Mouse (Mus musculus): ENCODE measurements around the gene Actl7b.

The Actl7b gene

GRCm38 (mm10) chr4:56741041-56741493, at the start of gene Actl7b:
Gene Actl7b (minus strand): TSS chr4:56741443.
- DNase-seq (ENCODE audit: low spot score in 2 of 2), result no peak

GRCm38 (mm10) chr4:56771065-56771464, 29.8 kb upstream of the Actl7b start:
- no peak for DNase-seq (ENCODE audit: low spot score in 2 of 2)

- no peak for DNase-seq (ENCODE audit: low spot score in 2 of 2)
Observed at GRCm38 (mm10) chr4:56768913-56769312, 27.7 kb upstream of the Actl7b start.

DNA sequence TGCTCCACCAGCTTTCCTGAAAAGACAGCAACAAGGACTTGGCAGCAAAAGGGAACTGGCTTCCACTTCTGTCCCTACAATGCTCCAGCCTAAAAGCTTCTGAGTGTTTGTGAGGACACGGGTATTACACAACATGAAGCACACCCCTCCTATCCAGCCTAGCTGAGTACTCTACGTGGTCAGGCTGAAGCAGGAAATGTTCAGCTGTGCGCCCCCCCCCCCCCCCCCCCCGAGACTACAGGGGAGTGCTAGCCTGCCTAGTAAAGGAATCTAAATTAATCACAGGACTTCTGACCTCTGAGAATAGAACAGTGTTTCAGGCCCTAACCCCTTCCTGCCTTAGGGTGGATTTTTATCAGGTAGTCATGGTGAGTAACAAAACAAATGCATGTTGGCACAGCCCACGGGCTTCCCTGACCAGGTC, 26.6 kb upstream of the Actl7b start:
- DNase-seq (ENCODE audit: low spot score in 2 of 2), result no peak

DNA sequence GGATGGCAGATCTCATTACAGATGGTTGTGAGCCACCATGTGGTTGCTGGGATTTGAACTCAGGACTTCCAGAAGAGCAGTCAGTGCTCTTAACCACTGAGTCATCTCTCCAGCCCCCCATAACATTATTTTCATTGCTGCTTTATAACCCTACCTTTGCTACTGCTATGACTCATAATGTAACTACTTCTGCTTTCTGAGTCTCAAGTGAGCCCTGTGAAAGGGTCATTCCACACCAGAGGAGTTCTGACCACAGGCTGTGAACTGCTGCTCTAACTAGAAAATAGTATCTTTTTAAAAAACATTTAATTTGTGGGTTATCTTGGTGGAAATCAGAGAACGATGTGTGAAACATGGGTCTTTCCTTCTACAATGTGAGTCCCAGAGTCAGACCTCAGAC, 16.4 kb upstream of the Actl7b start:
- DNase-seq (ENCODE audit: low spot score in 2 of 2), result no peak

DNA sequence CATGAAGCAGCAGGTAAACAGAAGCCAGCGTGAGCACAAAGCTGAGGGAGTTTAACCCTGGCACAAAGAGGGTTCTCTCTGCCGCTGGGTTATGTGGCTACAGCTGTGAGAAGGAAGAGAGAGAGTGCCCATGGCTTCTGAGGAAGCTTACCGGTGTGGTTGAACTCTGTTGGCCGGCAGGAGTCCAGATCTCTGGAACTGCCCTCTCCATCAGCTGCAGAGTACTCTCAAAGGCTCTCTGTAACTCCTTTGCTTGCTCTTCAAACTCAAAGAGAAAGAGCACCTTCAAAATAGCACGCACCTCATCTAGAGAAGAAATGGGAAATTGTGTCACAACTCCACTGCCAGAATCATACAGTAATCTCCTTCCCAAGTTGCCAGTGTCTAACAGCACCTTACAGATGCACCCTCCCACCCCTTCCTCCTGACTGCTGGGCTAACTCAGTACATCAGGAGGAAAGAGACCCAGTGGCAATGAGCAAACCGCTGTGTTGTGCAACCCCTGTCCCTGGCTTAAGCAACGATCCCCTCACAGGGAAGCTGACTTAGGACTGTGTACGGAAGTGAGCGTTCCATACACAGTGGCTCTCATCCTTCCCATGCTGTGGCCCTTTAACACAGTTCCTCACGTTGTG, 15.8 kb upstream of the Actl7b start:
- DNase-seq (ENCODE audit: low spot score in 2 of 2), result no peak

DNA sequence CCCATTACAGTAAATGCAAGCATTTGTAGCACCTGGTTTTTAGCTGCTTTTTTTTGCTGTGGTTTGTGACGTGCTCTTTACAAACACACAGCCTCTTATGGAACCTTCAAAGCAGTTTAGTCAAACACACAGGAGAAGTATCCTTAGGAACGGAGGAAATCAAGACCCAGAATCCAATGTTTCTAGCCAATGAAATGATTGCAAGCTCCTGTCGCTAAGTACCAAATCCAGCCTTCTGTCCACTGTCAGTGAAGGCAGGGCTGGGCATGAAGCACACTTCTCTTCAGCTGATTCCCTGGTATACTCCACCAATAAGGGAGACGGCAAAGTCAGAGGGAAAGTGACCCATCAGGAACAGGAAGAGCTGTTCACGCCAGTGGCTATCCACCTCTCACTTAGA, 14.8 kb upstream of the Actl7b start:
- no peak for DNase-seq (ENCODE audit: low spot score in 2 of 2)

- DNase-seq (ENCODE audit: low spot score in 2 of 2), result no peak
Observed at GRCm38 (mm10) chr4:56747456-56747855, 6.2 kb upstream of the Actl7b start.

DNA sequence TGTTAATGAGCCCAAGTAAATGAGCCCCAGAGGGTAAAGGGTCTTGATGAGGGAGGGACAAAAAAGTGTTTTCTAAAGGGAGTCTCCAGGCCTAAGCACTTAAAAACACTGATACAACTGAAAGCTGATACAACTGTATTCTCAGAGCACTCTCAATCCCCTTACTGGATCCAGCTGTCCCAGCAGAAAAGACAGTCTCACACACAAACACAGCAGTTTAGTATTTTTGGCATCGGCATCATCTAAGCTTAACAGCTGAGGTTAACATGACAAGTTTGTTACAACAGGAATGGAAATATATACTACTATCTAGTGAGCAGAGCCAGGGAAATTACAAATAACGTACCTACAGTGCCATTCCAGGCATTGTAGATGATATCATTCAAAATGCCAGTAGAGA, 5.1 kb upstream of the Actl7b start:
- no peak for DNase-seq (ENCODE audit: low spot score in 2 of 2)

GRCm38 (mm10) chr4:56743363-56744195, 2.3 kb upstream of the Actl7b start, which contains the start of gene Actl7a:
Gene Actl7a (plus strand): TSS chr4:56743413.
- DNase-seq (ENCODE audit: low spot score in 2 of 2), result no peak

DNA sequence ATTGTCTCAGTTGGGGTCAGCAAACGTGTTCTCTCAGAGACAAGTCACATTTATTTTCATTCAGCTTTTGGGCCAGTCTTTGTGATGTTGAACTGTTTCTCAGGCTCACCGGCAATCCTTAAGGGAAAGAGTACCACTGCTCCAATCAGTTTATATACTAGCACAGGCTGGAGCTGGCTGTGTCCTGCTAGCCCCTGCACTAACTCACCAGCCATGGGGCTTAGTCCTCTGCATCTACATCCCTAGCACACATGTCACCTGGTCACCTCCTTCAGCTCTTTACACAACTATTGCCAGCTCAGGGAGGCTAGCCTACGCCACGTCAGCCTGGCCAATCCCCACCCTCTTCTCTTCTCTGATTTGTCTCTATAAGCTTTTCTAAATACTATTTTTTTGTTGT, 1.5 kb upstream of the Actl7b start:
- DNase-seq (ENCODE audit: low spot score in 2 of 2), result no peak

DNA sequence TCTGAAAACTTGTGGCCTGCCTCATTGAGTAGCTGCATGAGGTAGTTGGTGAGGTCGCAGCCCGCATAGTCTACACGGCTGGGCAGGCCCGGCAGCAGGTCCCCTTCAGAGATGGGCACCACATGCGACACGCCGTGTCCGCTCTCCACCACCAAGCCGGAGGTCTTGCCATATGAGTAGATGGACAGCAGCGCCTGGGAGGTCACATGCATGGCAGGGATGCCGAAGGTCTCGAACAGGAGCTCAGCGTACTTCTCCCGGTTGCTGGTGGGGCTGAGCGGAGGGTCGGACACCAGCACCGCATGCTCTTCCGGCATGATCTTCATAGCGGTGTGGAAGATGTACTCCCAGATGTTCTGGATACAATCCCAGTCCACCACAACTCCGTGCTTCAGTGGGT, 632 bp downstream of the Actl7b start:
- DNase-seq (ENCODE audit: low spot score in 2 of 2), result no peak

GRCm38 (mm10) chr4:56740020-56740485, 1.2 kb downstream of the Actl7b start, which contains the start of gene Gm26657:
Gene Gm26657 (plus strand): TSS chr4:56740070.
- no peak for DNase-seq (ENCODE audit: low spot score in 2 of 2)

DNA sequence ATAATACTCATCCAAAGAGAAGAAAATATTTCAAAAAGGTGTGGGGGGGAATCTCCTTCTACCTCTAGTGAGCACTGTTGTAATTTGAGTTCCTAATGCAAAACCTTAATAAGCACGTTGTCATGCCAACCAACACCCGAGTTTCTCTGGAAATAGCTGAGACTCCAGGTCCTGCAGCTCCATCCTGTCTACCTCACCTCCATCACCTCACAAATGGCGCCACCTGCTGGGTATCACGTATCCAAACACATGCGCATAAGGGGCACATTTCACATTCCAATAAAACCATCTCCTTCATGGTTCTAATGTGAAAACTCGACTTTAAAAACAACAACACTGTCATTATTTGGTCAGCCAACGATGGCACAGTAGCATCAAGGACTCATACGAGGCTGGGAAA, 15.4 kb downstream of the Actl7b start:
- no peak for DNase-seq (ENCODE audit: low spot score in 2 of 2)

- no peak for DNase-seq (ENCODE audit: low spot score in 2 of 2)
Observed at GRCm38 (mm10) chr4:56723237-56723636, 18.0 kb downstream of the Actl7b start.

DNA sequence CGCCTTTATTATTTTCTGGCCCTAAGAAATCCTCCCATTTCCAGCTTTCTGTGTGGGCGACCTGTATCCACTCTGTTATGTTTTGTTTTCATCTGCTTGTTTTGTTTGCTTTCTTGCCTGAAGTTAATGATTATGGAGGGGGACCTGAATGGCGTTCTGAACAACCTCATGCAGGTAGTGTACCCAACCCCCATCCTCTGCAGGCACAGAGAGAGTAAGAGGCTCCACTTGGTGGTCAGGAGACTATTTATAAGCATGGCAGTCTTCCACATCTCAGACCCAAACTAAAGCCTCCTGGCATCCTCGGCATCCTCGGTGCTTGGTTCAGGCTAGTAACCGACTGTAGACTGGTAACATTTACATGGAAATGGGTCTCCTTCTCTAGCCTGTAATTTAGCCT, 18.9 kb downstream of the Actl7b start:
- no peak for DNase-seq (ENCODE audit: low spot score in 2 of 2)

DNA sequence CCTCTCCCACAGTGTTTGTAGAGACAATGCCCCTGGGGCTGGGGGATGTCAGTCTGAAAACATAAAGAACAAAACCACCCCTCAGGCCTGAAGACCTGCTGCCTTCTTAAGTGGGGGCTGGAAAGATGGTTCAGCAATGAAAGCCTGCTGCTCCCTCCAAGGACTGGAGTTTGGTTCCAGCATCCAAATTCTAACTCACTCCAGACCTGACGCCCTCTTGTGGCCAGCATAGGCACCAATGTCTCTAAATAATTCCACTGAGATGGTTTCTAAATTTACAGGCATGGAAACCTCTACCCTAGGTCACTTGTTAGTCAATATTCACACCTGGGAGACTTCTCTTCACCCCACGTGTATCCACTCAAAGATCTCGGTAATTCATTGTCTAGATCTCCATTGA, 19.8 kb downstream of the Actl7b start:
- no peak for DNase-seq (ENCODE audit: low spot score in 2 of 2)

GRCm38 (mm10) chr4:56720403-56720802, 20.8 kb downstream of the Actl7b start:
- DNase-seq (ENCODE audit: low spot score in 2 of 2), result no peak

DNA sequence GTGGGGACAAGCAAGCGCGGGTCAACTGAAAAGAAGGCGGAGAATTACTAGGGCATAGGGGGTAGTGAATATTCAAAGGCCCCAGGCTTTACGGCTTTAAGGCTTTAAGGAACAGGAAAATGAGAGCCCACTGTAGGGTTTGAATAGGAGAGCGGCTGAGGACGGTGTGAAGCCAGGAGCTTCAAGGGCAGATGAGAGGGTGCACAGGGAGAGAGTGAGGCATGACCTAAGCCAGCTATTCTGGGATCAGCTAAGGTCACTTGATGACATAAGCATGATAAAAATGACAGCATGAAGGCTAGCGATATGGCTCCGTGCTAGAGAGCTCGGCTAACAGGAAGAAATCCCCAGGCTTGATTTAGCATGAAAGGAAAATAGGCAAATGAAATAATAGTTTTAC, 21.8 kb downstream of the Actl7b start:
- no peak for DNase-seq (ENCODE audit: low spot score in 2 of 2)

GRCm38 (mm10) chr4:56718573-56719442, 22.4 kb downstream of the Actl7b start:
- no peak for DNase-seq (ENCODE audit: low spot score in 2 of 2)

DNA sequence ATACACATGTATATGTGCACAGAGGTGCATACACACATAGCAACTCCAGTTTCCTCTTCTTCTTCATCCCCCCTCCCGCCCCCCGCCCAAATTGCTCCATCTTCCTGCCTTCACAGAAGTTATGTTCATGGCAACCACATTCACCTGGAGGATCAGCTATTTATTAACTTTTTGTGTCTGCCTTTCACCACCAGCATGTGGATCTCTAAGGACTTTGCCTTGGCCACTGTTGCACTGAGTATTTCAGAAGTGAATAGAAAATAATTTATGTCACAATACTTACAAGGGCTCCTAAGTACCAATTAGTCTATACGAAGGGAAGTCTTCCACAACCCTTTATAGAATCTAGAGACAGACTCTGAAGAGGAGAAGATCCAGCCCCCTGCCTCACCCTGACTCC, 23.3 kb downstream of the Actl7b start:
- no peak for DNase-seq (ENCODE audit: low spot score in 2 of 2)

DNA sequence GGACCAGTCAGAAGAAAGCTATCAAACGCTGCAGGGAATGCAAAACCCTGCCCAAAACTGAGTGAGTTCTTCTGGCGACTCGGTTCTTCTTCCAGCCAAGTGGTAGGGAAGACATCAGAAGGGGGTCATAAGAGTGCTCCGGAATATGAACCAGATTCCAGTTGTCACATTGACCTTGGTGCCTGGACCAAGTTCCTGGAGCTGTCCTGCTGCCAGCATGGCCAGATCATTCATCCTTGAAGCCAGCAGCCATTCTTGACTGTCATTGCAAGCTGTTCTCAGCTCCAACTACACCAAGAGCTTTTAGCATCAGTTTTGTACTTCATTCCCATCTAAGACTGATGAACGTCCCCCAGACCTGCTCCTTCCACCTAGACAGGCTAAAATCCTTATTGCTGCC, 24.4 kb downstream of the Actl7b start:
- no peak for DNase-seq (ENCODE audit: low spot score in 2 of 2)
